In genomic region chr11:60320426-60321037, GRCm38 (mm10) we compare ENCODE assay signal across 10 mouse cellular contexts. TPM values are rescaled to one million over a fixed set of nuclear protein-coding genes. Genes with fewer than 3 reads are reported as not detected.
DNase-seq lines count a peak whose midpoint lies in the region; ATAC-seq lines count a peak whose summit lies in the region.
"Had no signal": no experiment of that assay in that cellular context is flagged by ENCODE, and none has a peak within 500 bp of the region (broad histone marks: within the 10 kb centered on the region; RNA-seq: fewer than 3 reads in every experiment).

No protein-coding gene starts in this region.

- 45% methylated on average over 8 of the region's 8 CpGs for WGBS in kidney, embryonic 15.5 days

- H3K4me3 ChIP-seq in kidney, embryonic 15.5 days (replicated peaks) = no peak overlapping the region

- peak; percentile 63 to 78 for DNase-seq in adrenal gland, adult (ENCODE audit: inconsistent age in 2 of 2, low spot score in 1 of 2)
- DNase-seq in adrenal gland, postnatal 14 days = no peak
- no peak for DNase-seq in kidney, adult 18-20 months
- DNase-seq in 416B (ENCODE audit: low read depth) = peak; percentile 77
- peak; percentile 37 for DNase-seq in kidney, postnatal 14 days
- DNase-seq in heart, adult 18-20 months = no peak
- DNase-seq: thymus, postnatal 36 days had no signal

- H3K4me1 ChIP-seq in kidney, embryonic 15.5 days = peaks cover 60% of the 10 kb centered on the region

- no peaks in the 10 kb centered on the region for H3K27me3 ChIP-seq in kidney, embryonic 15.5 days

- H3K4me2 ChIP-seq in kidney, embryonic 15.5 days = no peak overlapping the region

- H3K9me3 ChIP-seq in kidney, embryonic 15.5 days (replicated peaks) = no peaks in the 10 kb centered on the region

- no peaks in the 10 kb centered on the region for H3K36me3 ChIP-seq in kidney, embryonic 15.5 days

- H3K9ac ChIP-seq in kidney, embryonic 15.5 days = no peak overlapping the region

- no peak for ATAC-seq in kidney, embryonic 15.5 days (replicated peaks; ENCODE audit: low FRiP score)
- ATAC-seq in megakaryocyte progenitor cell, adult 5-6 weeks (replicated peaks; ENCODE audit: poor library complexity) = no peak
- ATAC-seq: forebrain, embryonic 16.5 days had no signal

- peak overlapping the region; percentile 83 for H3K27ac ChIP-seq in kidney, embryonic 15.5 days

RNA-seq across cellular contexts. Expression of gene Tom1l2, which starts 32.2 kb away (rescaled TPM):
- total RNA-seq in adrenal gland, postnatal 14 days (2021) = 55.9 and 65.0 TPM in 2 replicates
- 27.1 and 33.1 TPM in 2 replicates for polyA plus RNA-seq in kidney, embryonic 15.5 days (2015; fragmentation: Nextera tagmentation; extraction: Ambion mirVana)
- 6.8 and 9.0 TPM in 2 replicates for total RNA-seq in megakaryocyte progenitor cell, adult 5-6 weeks (2015)
- total RNA-seq in megakaryocyte progenitor cell, adult 5-6 weeks (2017) = 4.5 and 4.8 TPM in 2 replicates
- total RNA-seq in heart, adult 18-20 months (2021) = 100 to 1,000 TPM; 107 to 116 TPM

RNA-seq across cellular contexts. Expression of gene Drc3, which starts 32.6 kb away (rescaled TPM):
- total RNA-seq in adrenal gland, postnatal 14 days (2021) = 1.6 TPM in 2 replicates
- 1.7 and 2.6 TPM in 2 replicates for polyA plus RNA-seq in kidney, embryonic 15.5 days (2015; fragmentation: Nextera tagmentation; extraction: Ambion mirVana)
- total RNA-seq in megakaryocyte progenitor cell, adult 5-6 weeks (2015) = 0.37 TPM in 1 of 2 replicates, not detected in the other
- 0.24 and 4.3 TPM in 2 replicates for total RNA-seq in megakaryocyte progenitor cell, adult 5-6 weeks (2017)
- 1 to 10 TPM; 3.3 TPM for total RNA-seq in heart, adult 18-20 months (2021)

Comparison
In these comparisons a context has a peak if more than half of its experiments do, and no peak if none do; other contexts are left out.
1. DNase-seq: peak in adrenal gland, adult (2 of 2), 416B (single experiment) and kidney, postnatal 14 days (single experiment); none in adrenal gland, postnatal 14 days (single experiment), kidney, adult 18-20 months (single experiment) and heart, adult 18-20 months (0 of 2).